Mouse (Mus musculus) ES-Bruce4 (cell line): ENCODE data around the gene Calcoco2.

Experiments used
- EP300 ChIP-seq: IDR thresholded peaks from 2 replicates; pipeline ENCODE4 v1.6.1; 2011; ENCODE audit warnings: low read depth, low read length; ENCODE audit not compliant: insufficient read depth
- POLR2A ChIP-seq: IDR thresholded peaks from one replicate; pipeline ENCODE4 v1.8.1; 2011; ENCODE audit warnings: low read length; ENCODE audit not compliant: insufficient read depth

- TF ChIP-seq EP300 (no peak), POLR2A (no peak)
Measured at GRCm38 (mm10) chr11:96075177-96075508, 36.6 kb downstream of the Calcoco2 start.
